Mouse (Mus musculus) testis, adult 2 months (tissue): ENCODE measurements around the gene Jag2.

Experiments
- CTCF ChIP-seq: fragments of 200-500 bp; IDR thresholded peaks from 2 replicates; pipeline ENCODE4 v1.5.1; 2012; ENCODE audit warnings: low read depth, mild to moderate bottlenecking, inconsistent platforms, low read length, moderate library complexity; ENCODE audit not compliant: control insufficient read depth, insufficient read depth, insufficient replicate concordance
- POLR2A ChIP-seq: fragments of 200-500 bp; IDR thresholded peaks from 2 replicates; pipeline ENCODE4 v1.6.1; 2012; ENCODE audit warnings: low read depth, mild to moderate bottlenecking, inconsistent platforms, low read length, moderate library complexity; ENCODE audit not compliant: control insufficient read depth

DNA sequence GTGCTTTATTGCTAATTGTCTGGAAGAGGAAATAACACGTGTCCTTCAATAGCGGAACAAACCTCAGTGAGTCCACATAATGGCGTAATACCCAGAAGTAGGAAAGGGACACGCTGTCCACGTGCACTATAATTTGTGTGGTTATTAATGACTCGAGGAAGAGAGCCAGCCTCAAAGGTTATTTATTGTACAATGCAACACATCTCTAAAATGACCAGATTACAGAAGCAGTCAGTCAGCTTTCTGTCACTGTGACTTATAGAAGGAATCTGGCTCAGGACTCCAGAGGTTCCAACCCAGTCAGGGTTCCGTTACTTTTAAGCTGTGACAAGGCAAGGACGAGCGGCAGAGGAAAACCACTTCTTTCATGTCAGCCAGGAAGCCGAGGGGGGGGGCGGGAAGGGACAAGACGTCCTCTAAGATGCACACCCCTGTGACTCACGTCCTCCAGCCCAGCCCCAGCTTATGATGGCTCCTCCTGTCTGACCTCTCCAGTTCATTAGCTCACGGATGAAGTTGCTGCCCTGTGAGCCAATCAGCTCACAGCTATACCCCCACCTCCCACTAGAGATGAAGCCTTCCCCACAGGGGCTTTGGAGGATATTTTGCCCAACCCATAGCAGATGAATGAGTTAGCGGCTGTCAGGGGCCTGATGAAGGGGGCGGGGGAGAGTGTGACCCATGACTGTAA lies 31.9 kb downstream of the Jag2 start:
- TF ChIP-seq CTCF (no peak), POLR2A (no peak)
